Mouse (Mus musculus) induced T-regulatory cell, adult 2 months (primary cell): Measurements from ENCODE around the gene Olfr1045.
"Not testable (repeated sequence)": the region's sequence is repeated elsewhere in the genome, so short reads cannot be mapped to it uniquely, and the experiment has no call there.

Experiments
- DNase-seq: peaks from one replicate; pipeline ENCODE4 v3.0.0-alpha.2; 2012; ENCODE audit warnings: low read depth

The Olfr1045 gene

GRCm38 (mm10) chr2:86202909-86203308, at the start of gene Olfr1045:
Olfr1045 (minus strand) TSS chr2:86203009.
- DNase-seq: no peak

DNA sequence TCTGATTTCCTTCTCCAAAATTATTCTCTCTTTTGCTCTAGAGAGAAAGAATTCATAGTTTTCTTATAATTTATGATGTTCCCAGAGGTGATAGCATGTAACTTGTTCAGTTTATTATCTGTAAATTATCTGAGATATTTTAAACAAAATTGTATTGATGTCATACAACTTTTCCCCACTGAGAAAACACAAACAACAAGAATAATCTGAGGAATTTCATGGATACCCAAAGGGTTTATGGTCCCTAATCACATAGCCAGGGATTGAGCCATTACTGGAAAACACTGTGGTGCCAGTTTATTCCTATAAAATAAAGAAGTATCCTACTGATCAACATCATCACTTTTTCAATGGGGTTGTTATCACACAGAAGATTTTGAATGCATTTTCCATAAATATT, 37.4 kb upstream of the Olfr1045 start, which contains the start of gene Olfr1048:
Gene Olfr1048 (minus strand): TSS at position 101 of the 400 bp plus-strand sequence.
- no peak for DNase-seq

DNA sequence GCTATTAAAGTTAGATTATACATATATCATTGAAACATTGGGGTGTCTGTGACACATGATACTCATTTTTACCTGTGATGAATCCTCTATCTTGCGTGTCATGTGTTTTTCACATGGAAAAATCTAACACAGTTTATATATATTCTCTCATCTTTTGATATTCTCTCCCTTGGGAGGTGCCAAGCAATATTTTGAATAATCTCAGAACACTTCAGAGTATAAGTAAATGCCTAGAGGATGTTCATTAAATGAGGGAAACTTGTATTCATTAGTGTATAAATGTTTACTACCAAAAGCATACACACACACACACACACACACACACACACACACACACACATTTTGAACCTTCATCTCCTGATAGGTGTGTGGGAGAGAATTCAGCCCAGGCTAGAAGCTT, 28.5 kb upstream of the Olfr1045 start, which contains the start of gene Olfr1047:
Gene Olfr1047 (minus strand): TSS at position 101 of the 400 bp plus-strand sequence.
- no peak for DNase-seq

- no peak for DNase-seq
Observed at GRCm38 (mm10) chr2:86219214-86219613, 16.4 kb upstream of the Olfr1045 start, which contains the start of gene Olfr1046. Olfr1046 (minus strand) TSS chr2:86219314.

DNA sequence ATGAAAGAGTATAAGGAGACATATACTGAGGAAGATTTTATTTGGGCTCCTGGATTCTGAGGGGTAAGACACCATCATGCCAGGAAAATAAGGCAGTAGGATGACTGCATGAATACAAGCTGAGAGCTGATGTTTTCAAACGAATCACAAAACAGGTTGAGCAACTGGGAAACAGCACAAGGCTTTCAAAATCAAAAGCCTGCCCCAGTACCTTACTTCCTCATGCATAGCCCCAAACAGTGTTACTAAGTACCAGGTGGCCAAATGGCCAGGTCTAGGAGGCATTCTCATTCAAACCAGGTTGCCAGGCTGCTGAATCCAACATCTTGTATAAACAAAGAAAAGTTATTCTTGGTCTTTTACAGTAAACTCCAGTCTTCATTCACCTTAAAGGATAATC, 6.9 kb downstream of the Olfr1045 start:
- no peak for DNase-seq

GRCm38 (mm10) chr2:86185583-86185982, 17.2 kb downstream of the Olfr1045 start, which contains the start of gene Olfr52:
Olfr52 (minus strand) TSS chr2:86185683.
- no peak for DNase-seq

DNA sequence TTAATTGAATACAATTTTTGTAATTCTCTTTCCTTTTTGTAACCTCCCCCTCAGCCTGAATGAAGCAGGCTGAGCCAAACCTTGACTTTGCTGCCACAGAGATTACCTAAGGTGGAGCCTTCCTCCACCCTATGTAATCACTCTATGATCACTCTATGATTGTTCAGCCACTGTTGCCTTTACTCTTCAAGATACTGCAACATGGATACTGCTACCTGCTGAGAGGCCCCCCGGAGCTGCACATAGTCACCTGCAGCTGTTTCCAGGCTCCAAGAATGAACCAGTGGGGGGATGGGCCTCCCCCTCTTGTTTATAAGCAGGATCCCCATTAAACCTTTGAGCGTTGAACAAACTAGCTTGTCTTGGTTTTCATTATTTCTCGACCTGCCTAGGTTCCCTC, 22.9 kb downstream of the Olfr1045 start:
- no peak for DNase-seq

GRCm38 (mm10) chr2:86177720-86178119, 25.1 kb downstream of the Olfr1045 start, which contains the start of gene Olfr1044:
Olfr1044 (minus strand) TSS chr2:86177820.
- no peak for DNase-seq

DNA sequence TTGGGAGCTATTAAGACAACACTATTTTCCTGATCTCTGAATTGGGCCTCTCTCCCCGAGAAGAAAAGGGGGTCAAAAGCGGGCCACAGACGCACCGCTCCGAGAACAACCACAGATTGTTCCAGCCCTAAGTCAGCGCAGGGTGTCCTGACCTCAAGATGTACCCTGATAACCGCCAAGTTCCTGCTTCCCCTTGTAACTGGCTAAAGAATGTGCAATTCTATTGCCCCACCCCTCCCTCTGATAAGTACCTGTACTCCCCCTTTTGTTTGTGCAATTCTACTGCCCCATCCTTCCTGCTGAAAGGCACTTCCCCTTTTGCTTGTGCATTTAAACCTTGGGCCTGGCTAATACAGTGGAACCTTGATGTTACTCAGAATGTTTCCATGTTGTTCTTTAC, 27.4 kb downstream of the Olfr1045 start:
- not testable (repeated sequence) for DNase-seq

- DNase-seq: no peak
Observed at GRCm38 (mm10) chr2:86167422-86167821, 35.4 kb downstream of the Olfr1045 start, which contains the start of gene Olfr1043. Olfr1043 (minus strand) TSS chr2:86167522.

GRCm38 (mm10) chr2:86161738-86162137, 41.1 kb downstream of the Olfr1045 start, which contains the start of gene Olfr1042:
Olfr1042 (minus strand) TSS chr2:86161838.
- DNase-seq: no peak

GRCm38 (mm10) chr2:86146632-86147031, 56.2 kb downstream of the Olfr1045 start, which contains the start of gene Olfr1040:
Olfr1040 (minus strand) TSS chr2:86146732.
- no peak for DNase-seq
